Mouse (Mus musculus): ENCODE measurements around the gene Irx5. TPM values are rescaled to one million over a fixed set of nuclear protein-coding genes. Genes with fewer than 3 reads are reported as not detected.

The Irx5 gene
- total RNA-seq (2021) = under 1 TPM in 1 of 2 experiments, not detected in 1; 0.14 TPM
- long read RNA-seq, experiment 1, partial matches to known transcripts = 0 of 2 reads
- long read RNA-seq, experiment 1, other reads (novel, unspliced or antisense) = 0 of 2 reads
- long read RNA-seq, experiment 2 = 0 reads

DNA sequence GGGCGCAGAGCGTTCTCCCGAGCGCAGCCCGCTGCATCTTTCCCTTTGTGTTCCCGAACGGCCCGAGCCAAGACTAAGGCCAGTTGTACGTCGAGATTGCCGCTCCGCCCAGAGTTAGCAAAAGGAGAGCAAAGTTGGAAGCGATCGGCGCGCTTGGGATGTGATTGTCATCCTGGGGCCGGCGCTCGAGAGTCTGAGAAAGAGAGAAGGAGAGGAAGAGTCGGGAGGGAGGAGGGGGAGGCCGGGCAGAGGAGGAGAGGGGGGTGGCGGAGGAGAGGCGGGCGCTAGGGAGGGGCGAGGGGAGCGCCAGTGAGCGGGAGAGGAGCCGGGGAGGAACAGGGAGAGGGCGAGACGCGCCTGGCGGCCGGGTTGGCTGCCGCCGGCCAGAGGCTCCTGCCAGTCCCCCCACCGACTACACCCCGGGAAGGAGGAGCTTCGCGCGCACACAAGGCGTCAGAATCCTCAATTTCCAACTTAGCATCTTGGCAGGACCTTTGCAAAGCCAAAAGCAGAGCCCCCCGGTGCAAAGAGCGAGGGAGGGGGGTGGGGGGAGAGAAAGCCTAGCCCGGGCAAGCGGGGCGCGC, at the start of gene Irx5:
Gene Irx5 (plus strand): TSS at position 228 of the 584 bp plus-strand sequence.
- no peak for DNase-seq (ENCODE audit: low spot score in 2 of 2)

DNA sequence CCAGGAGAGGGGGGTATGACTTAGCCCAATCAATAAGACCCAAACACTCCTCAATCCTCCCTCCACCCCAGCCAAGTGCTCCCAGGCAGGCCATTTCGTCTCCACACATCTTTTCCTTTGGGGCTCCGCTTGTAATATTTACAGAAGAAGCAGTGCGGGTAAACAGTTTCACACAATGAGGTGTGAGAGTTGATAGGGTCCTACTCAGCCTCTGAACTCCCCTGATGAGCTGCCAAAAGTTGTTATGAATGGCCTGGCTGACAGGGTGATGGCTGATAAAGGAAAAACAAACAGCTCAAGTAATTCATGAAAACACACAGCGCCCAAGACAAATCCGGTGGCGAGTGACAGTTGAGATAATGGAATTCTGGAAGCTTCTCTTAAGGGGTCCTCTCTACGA, 45.2 kb upstream of the Irx5 start:
- DNase-seq (ENCODE audit: low spot score in 2 of 2) = no peak

GRCm38 (mm10) chr8:92313707-92314106, 43.7 kb upstream of the Irx5 start:
- DNase-seq (ENCODE audit: low spot score in 2 of 2) = no peak

- DNase-seq (ENCODE audit: low spot score in 2 of 2) = no peak
Measured at GRCm38 (mm10) chr8:92323751-92324150, 33.7 kb upstream of the Irx5 start.

DNA sequence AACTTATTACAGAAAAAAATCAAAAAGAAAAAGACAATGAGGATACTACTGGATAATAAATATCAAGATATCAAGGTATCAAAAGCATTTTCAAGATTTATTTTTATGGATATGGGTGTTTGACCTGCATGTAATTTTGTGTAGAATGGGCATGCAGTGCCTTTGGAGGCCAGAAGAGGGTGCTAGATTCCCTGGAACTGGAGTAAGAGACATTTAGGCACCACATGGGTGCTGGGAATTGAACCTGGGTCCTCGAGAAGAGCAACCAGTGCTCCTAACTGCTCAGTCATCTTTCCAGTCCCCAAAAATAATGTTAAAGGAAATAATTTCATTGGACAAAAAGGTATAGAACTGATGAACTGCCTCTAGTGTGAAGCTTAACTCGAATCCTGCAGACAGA, 30.2 kb upstream of the Irx5 start:
- DNase-seq (ENCODE audit: low spot score in 2 of 2) = no peak

DNA sequence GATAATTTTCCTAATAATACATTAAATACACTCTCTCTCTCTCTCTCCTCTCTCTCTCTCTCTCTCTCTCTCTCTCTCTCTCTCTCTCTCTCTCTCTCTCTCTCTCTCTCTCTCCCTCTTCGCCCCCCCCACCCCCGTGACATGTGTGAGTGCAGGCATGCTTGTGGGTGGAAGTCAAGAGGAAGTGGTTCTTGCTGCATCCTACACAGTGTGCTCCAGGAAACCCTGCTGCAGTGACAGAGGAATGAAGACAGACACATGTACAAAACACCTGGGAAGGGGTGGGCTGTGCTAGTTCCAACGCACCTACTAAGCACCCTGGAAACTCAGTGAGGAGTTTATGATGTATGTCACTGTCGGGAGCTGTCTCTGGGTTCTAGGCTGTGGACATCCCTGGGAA, 28.2 kb upstream of the Irx5 start:
- no peak for DNase-seq (ENCODE audit: low spot score in 2 of 2)

GRCm38 (mm10) chr8:92331811-92332210, 25.6 kb upstream of the Irx5 start:
- DNase-seq (ENCODE audit: low spot score in 2 of 2) = no peak

DNA sequence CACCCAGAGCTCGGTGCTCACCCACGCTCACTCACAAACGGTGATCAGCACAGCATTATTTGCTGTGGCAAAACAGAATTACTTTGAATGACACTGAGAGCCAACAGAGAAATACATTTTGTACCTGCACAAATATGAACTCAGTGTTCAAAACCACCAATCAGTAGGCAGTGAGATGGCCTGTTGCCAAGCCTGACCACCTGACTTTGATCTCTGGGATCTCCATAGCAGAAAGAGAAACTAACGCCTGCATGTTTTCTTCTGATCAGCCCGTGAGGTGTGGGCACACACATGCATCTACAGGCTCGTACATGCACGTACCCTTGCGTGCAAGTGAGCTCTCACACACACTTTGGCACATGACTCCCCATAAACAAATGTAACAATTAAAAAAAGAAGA, 24.0 kb upstream of the Irx5 start:
- no peak for DNase-seq (ENCODE audit: low spot score in 2 of 2)

- DNase-seq (ENCODE audit: low spot score in 2 of 2) = no peak
Measured at GRCm38 (mm10) chr8:92335079-92335478, 22.3 kb upstream of the Irx5 start.

- DNase-seq (ENCODE audit: low spot score in 2 of 2) = no peak
Measured at GRCm38 (mm10) chr8:92336041-92336440, 21.4 kb upstream of the Irx5 start.

DNA sequence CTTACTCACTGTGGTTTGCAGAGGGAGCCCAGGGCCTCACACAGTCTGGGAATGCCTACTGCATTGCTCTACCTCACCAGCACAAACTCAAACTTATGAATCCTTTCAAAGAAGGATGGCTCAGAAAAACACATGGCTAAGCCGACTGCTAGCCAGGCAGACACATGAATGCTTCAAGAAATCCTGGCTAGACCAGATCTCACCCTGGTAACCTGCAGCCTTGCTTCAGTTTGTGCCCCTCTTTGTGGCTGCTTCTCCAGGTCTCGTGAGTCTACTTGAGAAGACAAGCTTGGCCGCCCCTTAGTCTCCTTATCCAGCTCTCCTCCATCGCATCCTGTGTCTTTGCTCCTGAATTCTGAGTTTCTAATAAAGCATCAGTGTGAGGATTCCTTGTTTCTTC, 13.9 kb upstream of the Irx5 start:
- DNase-seq (ENCODE audit: low spot score in 2 of 2) = no peak

GRCm38 (mm10) chr8:92349898-92350486, 7.4 kb upstream of the Irx5 start:
- no peak for DNase-seq (ENCODE audit: low spot score in 2 of 2)

DNA sequence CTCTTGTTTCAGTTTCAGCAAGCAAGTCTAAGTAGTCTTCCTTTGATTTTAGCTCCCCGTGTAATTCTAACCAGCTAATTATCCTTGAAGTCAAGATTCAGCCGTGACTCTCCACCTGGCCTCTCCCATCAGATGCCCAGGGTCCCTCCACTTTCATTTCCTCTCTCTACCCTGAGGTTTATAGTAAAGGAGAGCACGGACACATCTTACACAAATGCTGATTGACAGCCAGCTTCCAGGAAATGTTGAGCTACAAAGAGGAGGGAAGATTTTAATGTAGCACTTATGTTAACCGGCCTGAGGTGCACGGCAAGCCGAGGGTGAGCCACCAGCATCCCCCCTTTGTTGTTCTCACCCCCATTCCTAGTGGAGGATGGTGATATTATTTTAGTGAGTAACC, 4.0 kb upstream of the Irx5 start:
- DNase-seq (ENCODE audit: low spot score in 2 of 2) = no peak

GRCm38 (mm10) chr8:92354536-92355482, 2.6 kb upstream of the Irx5 start:
- DNase-seq (ENCODE audit: low spot score in 2 of 2) = no peak

DNA sequence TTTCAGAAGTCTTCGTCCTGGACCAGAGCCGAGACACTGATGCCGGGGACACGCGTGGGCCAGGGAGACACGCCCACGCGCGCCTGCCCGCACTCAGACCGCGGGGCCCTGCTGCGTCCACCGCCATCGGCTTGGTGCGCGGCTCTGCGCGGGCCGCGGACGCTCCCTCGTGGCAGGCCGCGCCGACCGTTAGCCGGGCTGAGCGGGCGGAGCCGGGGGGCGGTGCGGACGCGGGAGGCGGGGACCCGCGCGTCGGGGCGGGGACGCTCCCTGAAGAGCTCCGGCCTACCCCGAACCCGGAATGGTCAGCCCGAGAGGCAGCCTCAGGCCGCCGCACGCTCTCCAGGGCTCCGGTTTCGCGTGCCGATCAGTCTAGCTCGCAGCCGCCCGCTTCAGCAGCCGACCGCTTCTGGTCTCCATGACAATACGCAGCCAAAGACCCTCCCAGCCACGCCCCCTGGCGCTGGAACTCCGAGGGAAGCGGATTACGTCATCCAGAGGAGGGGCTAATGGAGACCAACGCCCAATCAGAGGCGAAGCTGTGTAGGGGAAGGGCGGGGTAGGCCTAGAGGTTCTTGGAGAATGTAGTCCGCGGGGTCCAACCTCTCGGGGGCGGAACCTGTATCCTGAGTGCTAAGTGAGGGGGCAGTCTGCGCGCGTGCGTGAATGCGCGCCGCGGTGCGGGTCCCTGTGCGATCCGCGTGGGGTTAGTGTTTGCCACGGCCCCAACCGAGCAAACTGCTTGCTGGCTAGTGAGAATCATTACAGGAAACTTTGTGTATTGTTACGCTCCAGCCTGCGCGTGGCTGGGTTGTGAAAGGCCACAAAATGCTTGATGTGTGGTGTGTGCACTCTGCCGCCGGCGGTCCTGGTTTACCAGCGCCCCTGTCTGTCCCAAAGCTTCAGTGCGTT, 1.5 kb upstream of the Irx5 start:
- DNase-seq (ENCODE audit: low spot score in 2 of 2) = peak; percentile 94 to 97

- no peak for DNase-seq (ENCODE audit: low spot score in 2 of 2)
Measured at GRCm38 (mm10) chr8:92356613-92357375, 631 bp upstream of the Irx5 start.

- no peak for DNase-seq (ENCODE audit: low spot score in 2 of 2)
Measured at GRCm38 (mm10) chr8:92358141-92358999, 945 bp downstream of the Irx5 start.

DNA sequence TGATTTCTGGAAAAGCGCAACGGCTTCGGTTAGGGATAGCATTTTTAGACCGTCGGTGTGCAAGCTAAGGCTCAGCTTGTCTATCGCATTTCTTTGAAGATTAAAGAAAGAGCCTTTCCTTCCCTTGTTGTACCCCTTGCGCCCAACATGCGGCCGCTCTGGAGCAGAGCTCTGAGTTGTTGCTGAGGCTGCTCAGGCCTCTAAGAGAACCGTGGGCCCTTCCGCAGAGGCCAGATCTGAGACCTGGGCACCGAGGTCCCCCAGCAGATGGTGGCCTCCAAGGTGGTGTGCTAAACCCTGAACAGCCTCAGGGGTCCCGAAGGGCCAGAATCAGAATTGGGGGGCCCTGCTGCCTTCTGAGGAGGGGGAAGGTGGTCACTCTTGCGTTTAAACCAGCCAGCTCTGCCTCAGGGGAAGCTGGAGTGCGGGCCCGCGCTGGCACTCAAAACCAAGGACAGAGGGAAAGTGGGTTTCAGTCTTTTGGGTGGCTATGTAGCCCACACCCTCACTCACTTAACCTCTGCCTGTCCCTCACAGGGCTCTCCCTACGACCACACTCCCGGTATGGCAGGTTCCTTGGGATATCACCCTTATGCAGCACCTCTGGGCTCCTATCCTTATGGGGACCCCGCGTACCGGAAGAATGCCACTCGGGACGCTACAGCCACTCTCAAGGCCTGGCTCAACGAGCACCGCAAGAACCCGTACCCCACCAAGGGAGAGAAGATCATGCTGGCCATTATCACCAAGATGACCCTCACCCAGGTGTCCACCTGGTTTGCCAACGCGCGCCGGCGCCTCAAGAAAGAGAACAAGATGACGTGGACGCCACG, 1.8 kb downstream of the Irx5 start:
- no peak for DNase-seq (ENCODE audit: low spot score in 2 of 2)

DNA sequence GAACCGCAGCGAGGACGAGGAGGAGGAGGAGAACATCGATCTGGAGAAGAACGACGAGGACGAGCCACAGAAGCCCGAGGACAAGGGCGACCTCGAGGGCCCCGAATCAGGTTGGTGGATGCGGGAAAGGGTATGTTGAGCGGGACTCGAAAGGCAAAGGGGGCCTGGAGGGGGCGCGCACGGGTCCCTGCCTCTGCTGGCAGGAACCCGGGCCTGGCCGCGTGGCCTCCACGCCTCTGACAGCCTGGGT, 2.3 kb downstream of the Irx5 start:
- DNase-seq (ENCODE audit: low spot score in 2 of 2) = no peak

All from layer of hippocampus, postnatal 14 days (tissue).